Mouse (Mus musculus): ENCODE data around the gene Arhgef6.

Gene Arhgef6

GRCm38 (mm10) chrX:57304784-57305287 is 33.7 kb downstream of the Arhgef6 start:
- peak in 1 of 2 experiments; percentile 30 for DNase-seq (ENCODE audit: inconsistent age in 2 of 2, low spot score in 1 of 2)

GRCm38 (mm10) chrX:57303188-57303878 is 35.2 kb downstream of the Arhgef6 start:
- DNase-seq (ENCODE audit: inconsistent age in 2 of 2, low spot score in 1 of 2), result no peak

DNA sequence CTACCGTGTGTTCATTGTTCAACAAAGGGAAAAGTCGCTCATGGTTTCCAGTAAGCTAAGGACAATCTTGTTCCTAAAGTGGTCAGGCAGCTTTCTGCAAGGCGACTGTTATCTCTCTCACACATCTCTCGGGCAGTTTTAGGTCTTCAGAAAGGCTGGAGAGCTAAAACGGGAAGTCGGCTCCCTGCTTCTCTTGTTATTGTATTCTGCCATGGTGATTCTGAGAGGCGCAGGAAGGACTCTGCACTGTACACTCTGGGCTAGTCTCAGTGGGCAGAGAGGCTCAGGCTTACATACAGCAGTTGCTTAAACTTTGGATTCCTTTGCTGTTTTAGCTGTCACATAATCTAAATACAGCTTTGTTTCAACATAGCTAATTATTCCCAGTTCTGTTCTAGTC is 39.6 kb downstream of the Arhgef6 start:
- no peak for DNase-seq (ENCODE audit: inconsistent age in 2 of 2, low spot score in 1 of 2)

GRCm38 (mm10) chrX:57288458-57288857 is 50.1 kb downstream of the Arhgef6 start:
- DNase-seq (ENCODE audit: inconsistent age in 2 of 2, low spot score in 1 of 2), result no peak

GRCm38 (mm10) chrX:57286281-57286680 is 52.2 kb downstream of the Arhgef6 start:
- DNase-seq (ENCODE audit: inconsistent age in 2 of 2, low spot score in 1 of 2), result no peak

DNA sequence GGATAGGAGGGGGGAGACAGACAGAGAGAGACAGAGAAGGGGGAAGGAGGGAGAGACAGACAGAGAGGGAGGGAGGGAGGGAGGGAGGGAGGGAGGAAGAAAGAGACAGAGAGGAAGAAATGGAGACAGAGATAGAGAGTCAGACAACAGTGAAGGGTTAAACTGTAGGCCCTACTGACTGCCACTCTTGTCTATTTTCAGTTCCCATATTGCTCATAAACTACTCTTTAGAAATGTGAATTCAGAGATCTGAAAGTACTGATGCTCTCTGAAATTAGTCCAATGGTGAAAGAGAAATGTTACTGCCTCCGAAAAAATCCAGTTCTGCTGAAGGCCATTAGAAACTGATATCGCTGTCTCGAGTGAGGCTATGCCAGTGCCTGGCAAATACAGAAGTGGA is 56.3 kb downstream of the Arhgef6 start:
- no peak for DNase-seq (ENCODE audit: inconsistent age in 2 of 2, low spot score in 1 of 2)

DNA sequence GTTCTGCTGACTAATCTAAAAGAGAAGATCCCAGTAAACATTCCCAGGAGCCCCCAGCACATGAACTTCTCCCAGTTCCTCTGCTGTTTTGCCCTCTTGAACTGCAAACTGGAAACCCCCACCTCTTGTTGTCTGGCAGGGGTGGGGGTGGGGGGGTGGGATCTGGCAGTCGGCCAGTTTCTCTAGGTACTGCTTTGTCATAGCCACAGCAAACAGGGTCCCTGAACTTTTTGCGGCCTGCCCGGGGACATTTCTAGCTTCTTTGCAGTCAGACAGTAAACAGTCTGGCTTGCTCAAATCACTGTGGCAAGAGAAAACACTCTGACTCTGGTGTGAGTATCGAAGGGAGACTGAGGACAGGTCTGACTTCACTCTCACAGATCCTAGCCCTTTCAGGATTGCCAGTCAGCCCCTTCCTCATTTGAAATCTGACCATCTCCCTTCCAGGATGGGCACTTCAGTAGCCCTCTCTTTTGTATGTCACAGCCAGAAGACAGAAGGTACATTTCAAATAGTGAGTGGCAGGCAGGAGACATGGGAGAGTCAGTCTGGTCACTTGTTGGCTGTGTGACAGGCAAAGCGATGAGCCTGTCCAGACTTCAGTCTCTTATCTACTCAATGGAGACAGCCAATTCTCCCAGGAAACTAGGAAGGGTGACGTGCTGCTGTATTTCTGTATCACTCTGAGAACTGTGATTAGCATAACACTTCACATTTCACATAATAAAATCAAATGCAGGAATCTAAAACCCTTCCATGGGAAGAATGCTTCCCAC is 60.8 kb downstream of the Arhgef6 start:
- DNase-seq (ENCODE audit: inconsistent age in 2 of 2, low spot score in 1 of 2), result peak; percentile 5 to 52

GRCm38 (mm10) chrX:57263515-57263914 is 75.0 kb downstream of the Arhgef6 start:
- DNase-seq (ENCODE audit: inconsistent age in 2 of 2, low spot score in 1 of 2), result no peak

DNA sequence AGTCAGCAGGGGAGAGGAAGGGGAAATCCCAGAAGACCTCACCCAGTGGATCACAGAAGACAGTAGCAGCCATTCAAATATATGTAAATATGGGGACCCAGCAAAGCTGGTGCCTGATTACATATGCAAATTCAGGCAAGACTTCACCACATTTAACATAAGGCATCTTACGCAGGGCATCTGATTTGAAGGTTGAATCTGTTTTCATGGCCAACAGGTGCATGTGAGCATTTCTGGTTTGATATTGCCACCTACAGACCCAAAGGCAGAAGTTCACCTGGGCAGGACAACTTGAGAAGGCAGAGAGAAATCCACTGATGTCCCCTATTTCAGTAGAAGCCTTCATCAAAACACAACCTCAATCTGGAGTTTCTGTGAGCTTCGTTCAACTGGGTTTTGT is 77.8 kb downstream of the Arhgef6 start:
- DNase-seq (ENCODE audit: inconsistent age in 2 of 2, low spot score in 1 of 2), result no peak

DNA sequence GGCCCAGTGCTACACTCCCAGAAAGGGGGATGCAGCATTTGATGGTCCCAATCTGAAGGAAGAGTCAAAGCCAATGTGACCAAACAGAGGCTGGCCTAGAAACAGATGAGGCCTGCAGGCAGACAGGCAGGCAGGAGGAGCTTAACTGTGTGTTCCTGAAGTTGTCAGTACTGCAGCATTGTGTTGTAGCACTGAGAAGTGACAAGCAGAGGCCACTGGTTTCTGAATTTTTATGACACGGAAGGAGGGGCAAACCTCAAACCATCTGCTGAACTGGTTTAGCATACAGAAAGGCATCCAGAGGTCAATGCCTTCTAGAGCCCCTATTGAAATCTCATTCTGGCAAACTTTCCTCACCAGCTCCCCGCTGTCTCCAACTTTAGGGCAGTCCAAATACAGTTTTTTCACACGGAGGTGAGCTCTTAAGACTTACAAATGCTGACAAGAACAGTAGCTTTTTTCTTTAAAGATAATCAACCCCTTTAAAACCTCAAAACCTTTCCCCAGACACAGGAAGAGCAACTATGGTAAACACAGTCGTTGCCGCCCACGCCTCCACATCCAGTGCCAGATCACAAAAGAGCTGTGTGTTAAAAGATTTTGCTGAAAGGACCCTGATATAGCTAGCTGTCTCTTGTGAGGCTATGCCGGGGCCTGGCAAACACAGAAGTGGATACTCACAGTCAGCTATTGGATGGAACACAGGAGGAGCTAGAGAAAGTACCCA is 85.0 kb downstream of the Arhgef6 start:
- no peak for DNase-seq (ENCODE audit: inconsistent age in 2 of 2, low spot score in 1 of 2)

- no peak for DNase-seq (ENCODE audit: inconsistent age in 2 of 2, low spot score in 1 of 2)
Measured at GRCm38 (mm10) chrX:57238572-57238971, 100.0 kb downstream of the Arhgef6 start.

- no peak for DNase-seq (ENCODE audit: inconsistent age in 2 of 2, low spot score in 1 of 2)
Measured at GRCm38 (mm10) chrX:57235982-57236381, 102.5 kb downstream of the Arhgef6 start.

- DNase-seq (ENCODE audit: inconsistent age in 2 of 2, low spot score in 1 of 2), result no peak
Measured at GRCm38 (mm10) chrX:57233596-57233995, 104.9 kb downstream of the Arhgef6 start.

GRCm38 (mm10) chrX:57228178-57228577 is 110.4 kb downstream of the Arhgef6 start:
- DNase-seq (ENCODE audit: inconsistent age in 2 of 2, low spot score in 1 of 2), result no peak

DNA sequence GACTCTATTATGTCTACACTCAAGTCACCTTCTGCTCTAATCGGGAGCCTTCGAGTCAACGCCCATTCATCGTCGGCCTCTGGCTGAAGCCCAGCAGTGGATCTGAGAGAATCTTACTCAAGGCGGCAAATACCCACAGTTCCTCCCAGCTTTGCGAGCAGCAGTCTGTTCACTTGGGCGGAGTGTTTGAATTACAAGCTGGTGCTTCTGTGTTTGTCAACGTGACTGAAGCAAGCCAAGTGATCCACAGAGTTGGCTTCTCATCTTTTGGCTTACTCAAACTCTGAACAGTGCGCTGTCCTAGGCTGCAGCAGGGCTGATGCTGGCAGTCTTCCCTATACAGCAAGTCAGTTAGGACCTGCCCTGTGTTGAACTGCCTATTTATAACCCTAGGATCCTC is 115.2 kb downstream of the Arhgef6 start:
- DNase-seq (ENCODE audit: inconsistent age in 2 of 2, low spot score in 1 of 2), result no peak

- DNase-seq (ENCODE audit: inconsistent age in 2 of 2, low spot score in 1 of 2), result no peak
Measured at GRCm38 (mm10) chrX:57221881-57222280, 116.6 kb downstream of the Arhgef6 start.

- no peak for DNase-seq (ENCODE audit: inconsistent age in 2 of 2, low spot score in 1 of 2)
Measured at GRCm38 (mm10) chrX:57219563-57219962, 119.0 kb downstream of the Arhgef6 start.

DNA sequence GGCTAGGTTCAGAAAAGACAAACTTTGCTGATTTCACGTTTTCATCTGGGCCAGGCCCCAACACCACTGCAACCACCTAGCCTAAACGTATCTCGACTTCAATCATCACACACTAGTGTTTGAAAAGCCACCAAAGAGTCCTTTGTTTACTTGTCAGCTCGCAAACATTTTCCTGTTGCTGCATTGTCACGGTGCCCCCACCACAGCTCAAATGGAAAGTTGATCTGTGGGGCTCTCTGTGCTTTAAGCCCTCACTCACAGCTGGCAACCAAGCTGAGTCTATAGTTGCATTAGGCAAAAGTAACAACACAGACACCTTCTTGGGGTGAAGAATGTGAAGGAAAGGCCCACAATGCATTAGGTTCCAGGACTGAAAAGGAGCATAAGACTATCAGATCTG is 122.3 kb downstream of the Arhgef6 start:
- no peak for DNase-seq (ENCODE audit: inconsistent age in 2 of 2, low spot score in 1 of 2)

DNA sequence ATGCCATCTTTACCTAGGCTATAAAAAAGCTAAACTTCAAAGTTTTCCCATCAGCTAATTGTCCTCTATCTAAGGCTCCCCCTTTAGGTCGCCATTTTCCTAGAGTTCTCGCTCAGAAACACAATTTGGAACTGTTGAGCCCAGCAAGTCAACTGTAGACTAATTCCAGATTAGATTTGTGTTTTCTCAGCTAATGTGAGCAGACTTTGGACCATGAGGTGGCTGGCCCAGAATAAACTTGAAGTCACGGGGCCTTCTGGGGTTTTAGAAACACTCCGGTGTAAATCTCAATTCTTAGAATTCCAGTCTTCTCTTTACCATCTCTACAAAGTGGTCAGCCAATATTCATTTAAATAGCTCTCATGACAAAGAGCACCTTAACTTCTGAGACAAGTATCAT is 123.0 kb downstream of the Arhgef6 start:
- DNase-seq (ENCODE audit: inconsistent age in 2 of 2, low spot score in 1 of 2), result no peak

- no peak for DNase-seq (ENCODE audit: inconsistent age in 2 of 2, low spot score in 1 of 2)
Measured at GRCm38 (mm10) chrX:57212862-57213261, 125.7 kb downstream of the Arhgef6 start.

GRCm38 (mm10) chrX:57211876-57212275 is 126.7 kb downstream of the Arhgef6 start, which contains the start of gene Cd40lg:
Gene Cd40lg (plus strand): TSS chrX:57212143.
- no peak for DNase-seq (ENCODE audit: inconsistent age in 2 of 2, low spot score in 1 of 2)

GRCm38 (mm10) chrX:57210591-57210990 is 127.9 kb downstream of the Arhgef6 start:
- DNase-seq (ENCODE audit: inconsistent age in 2 of 2, low spot score in 1 of 2), result no peak

Data from adrenal gland, adult (tissue).